Mouse (Mus musculus) MEL (cell line): ENCODE data around the gene Tnfsfm13. TPM values are rescaled to one million over a fixed set of nuclear protein-coding genes. Genes with fewer than 3 reads are reported as not detected.
"Not testable (repeated sequence)": the region's sequence is repeated elsewhere in the genome, so short reads cannot be mapped to it uniquely, and the experiment has no call there.

Experiments
- DNase-seq: peaks from one replicate; pipeline ENCODE4 v3.0.0; 2011; ENCODE audit warnings: low read depth, low spot score
- H3K27ac ChIP-seq: 2 replicates; pipeline ENCODE4 v1.5.1; 2012; ENCODE audit warnings: low read depth, mild to moderate bottlenecking, control low read depth, low read length, moderate library complexity; ENCODE audit not compliant: control insufficient read depth
- H3K27me3 ChIP-seq, 2 experiments: fragments of 150-350 bp in 1 of 2; sonication (generic) in 1 of 2; 2 replicates each; pipeline ENCODE4 v1.6.1; 2012; ENCODE audit warnings: low read length in 2 of 2, mild to moderate bottlenecking in 2 of 2, improper control_type of control experiment in 1 of 2, moderate library complexity in 1 of 2; ENCODE audit not compliant: insufficient read depth in 2 of 2, control insufficient read depth in 1 of 2
- H3K36me3 ChIP-seq, 2 experiments: 2 replicates each; pipeline ENCODE4 v1.6.1; 2012 to 2014; ENCODE audit warnings: low read length in 2 of 2, improper control_type of control experiment in 1 of 2, inconsistent platforms in 1 of 2, mild to moderate bottlenecking in 1 of 2; ENCODE audit not compliant: insufficient read depth in 2 of 2, control insufficient read depth in 1 of 2
- H3K4me1 ChIP-seq, 2 experiments: fragments of 150-350 bp in 1 of 2; sonication (generic) in 1 of 2; 2 replicates each; pipeline ENCODE4 v1.6.1; 2012; ENCODE audit warnings: low read length in 2 of 2, improper control_type of control experiment in 1 of 2, mild to moderate bottlenecking in 1 of 2; ENCODE audit not compliant: insufficient read depth in 2 of 2, control insufficient read depth in 1 of 2
- H3K4me3 ChIP-seq, 2 experiments: fragments of 150-350 bp in 1 of 2; sonication (generic) in 1 of 2; 2 replicates each; pipeline ENCODE4 v1.5.1; 2012; ENCODE audit warnings: low read depth in 2 of 2, low read length in 2 of 2, mild to moderate bottlenecking in 2 of 2, moderate library complexity in 2 of 2, control low read depth in 1 of 2, improper control_type of control experiment in 1 of 2; ENCODE audit not compliant: control insufficient read depth in 1 of 2, insufficient read depth in 1 of 2
- H3K79me2 ChIP-seq: 2 replicates; pipeline ENCODE4 v1.6.1; 2012; ENCODE audit warnings: mild to moderate bottlenecking, low read length, moderate library complexity; ENCODE audit not compliant: control insufficient read depth, poor library complexity, insufficient read depth
- H3K9ac ChIP-seq: 2 replicates; pipeline ENCODE4 v1.6.1; 2012; ENCODE audit warnings: low read depth, mild to moderate bottlenecking, control low read depth, low read length, moderate library complexity; ENCODE audit not compliant: control insufficient read depth, poor library complexity, severe bottlenecking
- H3K9me3 ChIP-seq: fragments of 150-350 bp; sonication (generic); replicated peaks from 2 replicates; pipeline ENCODE4 v1.6.1; 2012; ENCODE audit warnings: mild to moderate bottlenecking, low read length, improper control_type of control experiment, moderate library complexity; ENCODE audit not compliant: insufficient read depth
- CHD1 ChIP-seq: IDR thresholded peaks from 2 replicates; pipeline ENCODE4 v1.6.1; 2012; ENCODE audit warnings: low read depth, mild to moderate bottlenecking, inconsistent platforms, low read length, improper control_type of control experiment
- CTCF ChIP-seq, 3 experiments: IDR thresholded peaks in 2 of 3; conservative IDR thresholded peaks in 1 of 3; 2 replicates each; pipeline ENCODE4 v1.5.1; 2011 to 2012; ENCODE audit warnings: low read length in 3 of 3, low read depth in 2 of 3, mild to moderate bottlenecking in 2 of 3, improper control_type of control experiment in 1 of 3, inconsistent platforms in 1 of 3, mixed read lengths in 1 of 3, moderate library complexity in 1 of 3; ENCODE audit not compliant: control insufficient read depth in 1 of 3, insufficient read depth in 1 of 3, poor library complexity in 1 of 3, severe bottlenecking in 1 of 3
- E2F4 ChIP-seq: IDR thresholded peaks from 2 replicates; pipeline ENCODE4 v1.6.1; 2011; ENCODE audit warnings: low read depth, low read length, improper control_type of control experiment, borderline replicate concordance
- EP300 ChIP-seq, 2 experiments: IDR thresholded peaks; 2 replicates each; pipeline ENCODE4 v1.6.1; 2011; ENCODE audit warnings: improper control_type of control experiment in 2 of 2, low read length in 2 of 2, low read depth in 1 of 2, mild to moderate bottlenecking in 1 of 2
- GABPA ChIP-seq: IDR thresholded peaks from 2 replicates; pipeline ENCODE4 v1.6.1; 2012; ENCODE audit warnings: low read depth, mild to moderate bottlenecking, inconsistent platforms, low read length, improper control_type of control experiment, moderate library complexity
- GATA1 ChIP-seq: IDR thresholded peaks from 2 replicates; pipeline ENCODE4 v1.6.1; 2011; ENCODE audit warnings: low read depth, low read length, improper control_type of control experiment
- MAFK ChIP-seq: IDR thresholded peaks from 2 replicates; pipeline ENCODE4 v1.6.1; 2011; ENCODE audit warnings: low read depth, mild to moderate bottlenecking, low read length, improper control_type of control experiment, borderline replicate concordance
- MAX ChIP-seq: IDR thresholded peaks from 2 replicates; pipeline ENCODE4 v1.6.1; 2011; ENCODE audit warnings: low read length, improper control_type of control experiment
- MEF2A ChIP-seq: IDR thresholded peaks from 2 replicates; pipeline ENCODE4 v1.6.1; 2014; ENCODE audit warnings: low read depth, mild to moderate bottlenecking, inconsistent platforms, low read length, improper control_type of control experiment; ENCODE audit not compliant: poor library complexity, insufficient replicate concordance, severe bottlenecking; ENCODE audit errors: extremely low read depth
- MYB ChIP-seq: IDR thresholded peaks from 2 replicates; pipeline ENCODE4 v1.6.1; 2011; ENCODE audit warnings: mild to moderate bottlenecking, low read depth, low read length, improper control_type of control experiment
- MYC ChIP-seq: IDR thresholded peaks from 2 replicates; pipeline ENCODE4 v1.6.1; 2011; ENCODE audit warnings: low read depth, mild to moderate bottlenecking, low read length, improper control_type of control experiment, moderate library complexity
- NRF1 ChIP-seq: IDR thresholded peaks from 2 replicates; pipeline ENCODE4 v1.6.1; 2014; ENCODE audit warnings: low read depth, mild to moderate bottlenecking, inconsistent platforms, low read length, improper control_type of control experiment, moderate library complexity; ENCODE audit not compliant: poor library complexity, insufficient read depth, severe bottlenecking
- RAD21 ChIP-seq: IDR thresholded peaks from 2 replicates; pipeline ENCODE4 v1.6.1; 2011; ENCODE audit warnings: mild to moderate bottlenecking, low read depth, low read length, improper control_type of control experiment
- TAL1 ChIP-seq: IDR thresholded peaks from 2 replicates; pipeline ENCODE4 v1.6.1; 2012; ENCODE audit warnings: mild to moderate bottlenecking, inconsistent platforms, low read length, moderate library complexity, mixed read lengths
- TBP ChIP-seq: IDR thresholded peaks from 2 replicates; pipeline ENCODE4 v1.8.0; 2011; ENCODE audit warnings: low read depth, low read length, improper control_type of control experiment
- TCF12 ChIP-seq: IDR thresholded peaks from 2 replicates; pipeline ENCODE4 v1.6.1; 2014; ENCODE audit warnings: low read depth, mild to moderate bottlenecking, inconsistent platforms, low read length, improper control_type of control experiment, moderate library complexity
- USF1 ChIP-seq: IDR thresholded peaks from 2 replicates; pipeline ENCODE4 v1.6.1; 2014; ENCODE audit warnings: low read depth, mild to moderate bottlenecking, inconsistent platforms, low read length, improper control_type of control experiment, moderate library complexity
- ZC3H11A ChIP-seq: IDR thresholded peaks from 2 replicates; pipeline ENCODE4 v1.6.1; 2012; ENCODE audit warnings: low read depth, mild to moderate bottlenecking, inconsistent platforms, low read length, improper control_type of control experiment
- polyA plus RNA-seq, 2 experiments: library from polyadenylated mRNA; stranded (reverse) in 1 of 2; unstranded in 1 of 2; fragments of >175 nt in 1 of 2; fragments of >200 nt in 1 of 2; gene quantifications; 2 replicates each; pipeline versions ENCODE4 v1.2.1 to v1.2.4; 2012; ENCODE audit warnings: low replicate concordance in 2 of 2, low read depth in 1 of 2; ENCODE audit not compliant: insufficient read length in 2 of 2, insufficient read depth in 1 of 2, missing spikeins in 1 of 2
- total RNA-seq: library from RNA; depleted of rRNA; stranded (reverse); fragments of 300-350 nt; gene quantifications from 2 replicates; pipeline ENCODE4 v1.2.3, GENCODE M21; 2012

The Tnfsfm13 gene
- total and polyA plus RNA-seq, 3 experiments: not detected

- H3K9me3 ChIP-seq, H3K4me3 ChIP-seq, H3K9ac ChIP-seq, H3K4me1 ChIP-seq, H3K79me2 ChIP-seq, H3K36me3 ChIP-seq, H3K27me3 ChIP-seq, H3K27ac ChIP-seq, DNase-seq: not testable (repeated sequence)
Observed at GRCm38 (mm10) chr11:69702886-69703285, 7.0 kb upstream of the Tnfsfm13 start.

GRCm38 (mm10) chr11:69699595-69699994 lies 3.7 kb upstream of the Tnfsfm13 start:
- Histone ChIP-seq H3K79me2 (no peaks in the 10 kb centered on the region), H3K4me1 (peaks cover 0 to 7% of the 10 kb centered on the region in 2 experiments; a peak in 3 of 4 replicates), H3K9ac (no peak overlapping the region), H3K27ac (no peak overlapping the region)
- TF ChIP-seq MYB (no peak), TCF12 (0 out of 2 replicates have a peak, but pooled peaks have one; percentile 5), GATA1 (peak; percentile 52; the same call in 1 of the 2 replicates), TBP (no peak), GABPA (no peak), EP300 (IDR thresholded peaks at IDR 0.05; ENCODE audit: low read depth in 1 of 2, low read length in 2 of 2) (peak in 1 of 2 experiments; percentile 48; a peak in 1 of 4 replicates)
- TF ChIP-seq, all 39 proteins: peak for 3
- no peak for DNase-seq
- peaks cover 0 to 5% of the 10 kb centered on the region in 2 experiments; a peak in 1 of 4 replicates for H3K36me3 ChIP-seq
- H3K9me3 ChIP-seq: no peaks in the 10 kb centered on the region
- no peak overlapping the region for H3K4me3 ChIP-seq
- H3K27me3 ChIP-seq: no peaks in the 10 kb centered on the region

DNA sequence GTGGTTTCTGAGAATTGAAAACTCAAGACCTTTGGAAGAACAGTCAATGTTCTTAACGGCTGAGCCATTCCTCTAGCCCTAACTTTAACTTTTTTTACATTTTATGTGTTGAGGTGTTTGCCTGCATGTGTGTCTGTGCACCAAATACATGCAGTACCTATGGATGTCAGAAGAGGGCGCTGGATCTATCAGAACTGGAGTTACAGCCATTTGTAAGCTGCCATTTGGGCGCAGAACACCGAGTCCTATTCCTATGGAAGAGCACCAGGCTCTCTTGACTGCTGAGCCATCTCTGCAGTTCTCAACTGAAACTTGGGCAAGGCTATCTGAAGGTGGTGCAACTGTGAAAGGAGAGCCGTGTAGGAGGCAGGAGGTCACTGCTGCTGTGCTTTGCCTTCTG lies 2.7 kb upstream of the Tnfsfm13 start:
- Histone ChIP-seq H3K9ac (no peak overlapping the region), H3K79me2 (no peaks in the 10 kb centered on the region), H3K27me3 (no peaks in the 10 kb centered on the region), H3K9me3 (no peaks in the 10 kb centered on the region), H3K4me3 (no peak overlapping the region), H3K4me1 (peaks cover 0 to 7% of the 10 kb centered on the region in 2 experiments; a peak in 3 of 4 replicates), H3K27ac (no peak overlapping the region), H3K36me3 (peaks cover 0 to 5% of the 10 kb centered on the region in 2 experiments; a peak in 1 of 4 replicates)
- DNase-seq: no peak
- TF ChIP-seq MEF2A (no peak), CTCF (IDR thresholded peaks at IDR 0.05 in 2 of 3, conservative IDR thresholded peaks at IDR 0.05 in 1 of 3; ENCODE audit: control insufficient read depth in 1 of 3, insufficient read depth in 1 of 3, low read depth in 2 of 3, low read length in 3 of 3, poor library complexity in 1 of 3, severe bottlenecking in 1 of 3) (peak; percentile 14 to 45 (median 30); a peak in 4 of 6 replicates), NRF1 (no peak)

- H3K4me1 ChIP-seq: peaks cover 0 to 10% of the 10 kb centered on the region in 2 experiments; a peak in 3 of 4 replicates
- no peak for DNase-seq
- H3K27ac ChIP-seq: no peak overlapping the region
- no peaks in the 10 kb centered on the region for H3K9me3 ChIP-seq
- H3K27me3 ChIP-seq: no peaks in the 10 kb centered on the region
- H3K36me3 ChIP-seq: peaks cover 0 to 5% of the 10 kb centered on the region in 2 experiments; a peak in 1 of 4 replicates
- no peak overlapping the region for H3K4me3 ChIP-seq
- no peaks in the 10 kb centered on the region for H3K79me2 ChIP-seq
- no peak for TF ChIP-seq TCF12
- no peak for TF ChIP-seq MAX
- no peak for TF ChIP-seq RAD21
- TF ChIP-seq E2F4: no peak
- TF ChIP-seq ZC3H11A: no peak
- no peak for TF ChIP-seq MYC
- TF ChIP-seq USF1: no peak
- no peak for TF ChIP-seq TAL1
- no peak for TF ChIP-seq CHD1
- TF ChIP-seq MAFK: no peak
- no peak overlapping the region for H3K9ac ChIP-seq
Observed at GRCm38 (mm10) chr11:69697396-69697795, 1.5 kb upstream of the Tnfsfm13 start.
